Mouse (Mus musculus) midbrain, embryonic 16.5 days (tissue): ENCODE data around the gene Plekha1. TPM values are rescaled to one million over a fixed set of nuclear protein-coding genes. Genes with fewer than 3 reads are reported as not detected.
A peak's percentile ranks its signal among the peaks of the same experiment; 100 is the strongest.

ENCODE experiments used
- ATAC-seq: fragments of 200-750 bp; cut with Nextera tagmentation; 2 replicates; pipeline ENCODE4 v1.8.0; 2017; ENCODE audit warnings: moderate TSS enrichment
- H3K27ac ChIP-seq: fragments of 300-500 bp; sonication (generic); 2 replicates; pipeline ENCODE4 v1.5.1; 2014; ENCODE audit warnings: mild to moderate bottlenecking, low read length, mixed read lengths
- H3K27me3 ChIP-seq: fragments of 300-500 bp; sonication (generic); 2 replicates; pipeline ENCODE4 v1.6.1; 2014; ENCODE audit warnings: low read depth, low read length, mixed read lengths; ENCODE audit not compliant: control insufficient read depth, insufficient read depth
- H3K36me3 ChIP-seq: fragments of 300-500 bp; sonication (generic); 2 replicates; pipeline ENCODE4 v1.6.1; 2014; ENCODE audit warnings: mild to moderate bottlenecking, low read length, moderate library complexity, mixed read lengths; ENCODE audit not compliant: control insufficient read depth, insufficient read depth
- H3K4me1 ChIP-seq: fragments of 300-500 bp; sonication (generic); 2 replicates; pipeline ENCODE4 v1.6.1; 2014; ENCODE audit warnings: mild to moderate bottlenecking, low read length, mixed read lengths; ENCODE audit not compliant: control insufficient read depth, insufficient read depth
- H3K4me2 ChIP-seq: fragments of 300-500 bp; sonication (generic); 2 replicates; pipeline ENCODE4 v1.6.1; 2014; ENCODE audit warnings: mild to moderate bottlenecking, low read length, mixed read lengths
- H3K4me3 ChIP-seq: fragments of 300-500 bp; sonication (generic); 2 replicates; pipeline ENCODE4 v1.5.1; 2014; ENCODE audit warnings: low read depth, mild to moderate bottlenecking, low read length, moderate library complexity, mixed read lengths
- H3K9ac ChIP-seq: fragments of 300-500 bp; sonication (generic); 2 replicates; pipeline ENCODE4 v1.6.1; 2014; ENCODE audit warnings: low read depth, low read length, mixed read lengths
- H3K9me3 ChIP-seq: fragments of 300-500 bp; sonication (generic); replicated peaks from 2 replicates; pipeline ENCODE4 v1.6.1; 2014; ENCODE audit warnings: mild to moderate bottlenecking, low read length, mixed read lengths; ENCODE audit not compliant: control insufficient read depth, poor library complexity, severe bottlenecking
- WGBS: fragments of 180-500 bp; shearing (Covaris S2); extraction: QIAGEN DNeasy Blood & Tissue Kit; methylation state at CpG from one replicate; pipeline ENCODE4 v1.1.7; 2014; 5-methylcytosine and 5-hydroxymethylcytosine counted together
- polyA plus RNA-seq: library from polyadenylated mRNA; unstranded; fragments of >200 nt; fragmentation: Nextera tagmentation; extraction: Ambion mirVana; gene quantifications from 2 replicates; pipeline ENCODE4 v1.2.1, GENCODE M21; 2015

The Plekha1 gene
- polyA plus RNA-seq, 1 experiment from 2014 or later: 66.1 TPM

DNA sequence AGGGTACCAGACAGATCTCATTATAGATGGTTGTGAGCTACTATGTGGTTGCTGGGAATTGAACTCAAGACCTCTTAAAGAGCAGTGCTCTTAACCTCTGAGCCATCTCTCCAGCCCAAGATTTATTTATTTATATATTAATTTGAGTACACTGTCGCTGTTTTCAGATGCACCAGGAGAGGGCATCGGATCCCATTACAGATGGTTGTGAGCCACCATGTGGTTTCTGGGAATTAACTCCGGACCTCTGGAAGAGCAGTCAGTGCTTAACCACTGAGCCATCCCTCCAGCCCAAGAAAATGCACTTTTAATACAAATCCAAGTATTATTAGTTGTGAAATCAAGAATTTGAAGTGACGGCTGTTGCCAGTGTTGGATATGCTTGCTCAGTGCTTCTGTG, 32.8 kb downstream of the Plekha1 start:
- ATAC-seq: no peak
- H3K27me3 ChIP-seq: no peaks in the 10 kb centered on the region
- 78% methylated on average over 4 of the region's 4 CpGs for WGBS

DNA sequence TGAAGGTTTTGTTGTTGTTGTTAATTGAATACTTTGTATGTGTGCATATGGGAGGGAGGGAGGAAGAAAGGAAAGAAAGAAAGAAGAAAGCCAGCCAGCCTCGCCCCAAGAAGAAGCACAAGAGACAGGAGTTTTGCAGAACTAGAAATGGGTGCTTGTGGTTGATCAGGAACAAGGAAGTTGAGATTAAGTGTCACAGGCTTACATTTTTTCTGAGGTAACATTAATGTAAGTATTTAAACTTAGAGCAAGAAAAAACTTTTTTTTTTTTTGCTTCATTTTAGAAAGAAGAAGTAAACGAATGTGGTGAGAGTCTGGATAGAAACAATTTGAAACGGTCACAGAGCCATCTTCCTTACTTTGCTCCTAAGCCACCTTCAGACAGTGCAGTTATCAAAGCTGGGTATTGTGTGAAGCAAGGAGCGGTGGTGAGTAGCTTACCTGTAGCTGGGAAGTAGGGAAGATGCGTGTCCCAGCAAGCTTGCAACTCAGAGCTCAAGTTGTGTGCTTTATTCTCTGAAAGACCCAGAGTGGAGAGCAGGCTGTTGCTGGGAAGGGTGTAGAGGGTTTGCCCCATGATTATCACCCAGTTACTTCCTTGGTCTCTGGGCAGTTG, 34.8 kb downstream of the Plekha1 start:
- Histone ChIP-seq H3K4me1 (no peaks in the 10 kb centered on the region), H3K27me3 (no peaks in the 10 kb centered on the region), H3K27ac (no peak overlapping the region), H3K4me2 (no peak overlapping the region), H3K9ac (no peak overlapping the region), H3K9me3 (no peaks in the 10 kb centered on the region), H3K4me3 (no peak overlapping the region), H3K36me3 (peaks cover 2% of the 10 kb centered on the region; the same call in 1 of the 2 replicates)
- no peak for ATAC-seq
- 92% methylated on average over 5 of the region's 5 CpGs for WGBS

More for the DNA sequence above, 32.8 kb downstream of the Plekha1 start:
- peaks cover 2% of the 10 kb centered on the region; the same call in 1 of the 2 replicates for H3K36me3 ChIP-seq
- no peaks in the 10 kb centered on the region for H3K9me3 ChIP-seq
- H3K4me1 ChIP-seq: no peaks in the 10 kb centered on the region
- H3K4me3 ChIP-seq: no peak overlapping the region
- H3K4me2 ChIP-seq: no peak overlapping the region
- no peak overlapping the region for H3K9ac ChIP-seq
- H3K27ac ChIP-seq: no peak overlapping the region

DNA sequence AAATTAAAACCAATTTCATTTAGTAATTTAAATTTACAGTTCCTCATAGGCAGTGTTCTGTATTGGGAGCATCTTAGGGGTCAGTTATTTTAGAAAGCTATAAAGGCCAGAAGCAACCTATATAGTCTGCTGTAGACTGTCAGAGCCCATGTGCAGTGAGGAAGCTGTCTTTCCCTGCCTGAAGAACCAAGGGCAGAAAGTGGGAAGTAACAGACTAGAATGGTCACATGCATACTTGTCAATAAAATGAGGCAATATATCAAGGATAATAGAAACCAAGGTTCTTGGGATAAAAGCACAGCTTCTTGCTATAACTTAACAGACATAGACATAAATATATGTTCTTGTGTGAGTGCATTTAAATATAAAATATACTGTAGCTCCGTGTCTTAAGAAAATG, 37.4 kb downstream of the Plekha1 start:
- 100% methylated on average over 1 of the region's 1 CpGs for WGBS
- no peak overlapping the region for H3K4me3 ChIP-seq
- no peak overlapping the region for H3K27ac ChIP-seq
- no peaks in the 10 kb centered on the region for H3K4me1 ChIP-seq
- ATAC-seq: no peak
- no peaks in the 10 kb centered on the region for H3K27me3 ChIP-seq
- H3K9ac ChIP-seq: no peak overlapping the region
- no peak overlapping the region for H3K4me2 ChIP-seq
- H3K9me3 ChIP-seq: no peaks in the 10 kb centered on the region
- H3K36me3 ChIP-seq: peaks cover 2% of the 10 kb centered on the region; the same call in 1 of the 2 replicates

DNA sequence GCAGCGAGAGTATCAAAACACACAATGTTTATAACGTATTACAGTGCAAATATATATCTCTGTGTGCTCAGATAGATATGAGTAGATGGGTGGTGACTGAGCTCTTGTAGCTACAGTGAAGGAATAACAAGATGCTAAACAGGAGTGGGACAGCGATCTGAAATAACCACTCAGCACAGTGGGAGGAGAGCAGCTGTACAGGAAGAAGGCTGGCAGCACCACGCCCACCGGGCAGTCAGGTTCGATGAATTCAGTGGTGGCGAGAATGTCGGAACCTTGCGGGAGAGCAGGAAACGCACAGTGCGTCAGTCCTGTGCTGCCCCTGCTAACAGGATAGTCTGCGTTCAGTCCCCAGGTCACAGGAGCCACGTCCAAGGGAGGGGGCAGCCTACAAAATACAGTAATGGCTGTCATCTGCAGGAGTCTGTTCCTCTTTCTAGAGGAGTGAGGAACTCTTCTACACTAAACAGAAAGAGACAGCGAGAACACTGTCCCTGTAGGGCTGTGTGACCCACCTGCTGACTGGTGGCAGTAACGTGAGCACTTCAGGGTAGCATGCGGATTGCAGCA, 38.0 kb downstream of the Plekha1 start:
- Histone ChIP-seq H3K9ac (no peak overlapping the region), H3K4me3 (no peak overlapping the region), H3K9me3 (no peaks in the 10 kb centered on the region), H3K4me1 (no peaks in the 10 kb centered on the region), H3K4me2 (no peak overlapping the region), H3K27me3 (no peaks in the 10 kb centered on the region), H3K27ac (no peak overlapping the region), H3K36me3 (peaks cover 7% of the 10 kb centered on the region; the same call in 1 of the 2 replicates)
- ATAC-seq: no peak
- WGBS: 90% methylated on average over 16 of the region's 16 CpGs

GRCm38 (mm10) chr7:130904571-130905365, 39.2 kb downstream of the Plekha1 start:
- ATAC-seq: no peak
- Histone ChIP-seq H3K9ac (no peak overlapping the region), H3K9me3 (no peaks in the 10 kb centered on the region), H3K4me2 (no peak overlapping the region), H3K4me1 (no peaks in the 10 kb centered on the region), H3K4me3 (no peak overlapping the region), H3K27ac (no peak overlapping the region), H3K27me3 (no peaks in the 10 kb centered on the region), H3K36me3 (peaks cover 11% of the 10 kb centered on the region)
- 92% methylated on average over 13 of the region's 13 CpGs for WGBS

DNA sequence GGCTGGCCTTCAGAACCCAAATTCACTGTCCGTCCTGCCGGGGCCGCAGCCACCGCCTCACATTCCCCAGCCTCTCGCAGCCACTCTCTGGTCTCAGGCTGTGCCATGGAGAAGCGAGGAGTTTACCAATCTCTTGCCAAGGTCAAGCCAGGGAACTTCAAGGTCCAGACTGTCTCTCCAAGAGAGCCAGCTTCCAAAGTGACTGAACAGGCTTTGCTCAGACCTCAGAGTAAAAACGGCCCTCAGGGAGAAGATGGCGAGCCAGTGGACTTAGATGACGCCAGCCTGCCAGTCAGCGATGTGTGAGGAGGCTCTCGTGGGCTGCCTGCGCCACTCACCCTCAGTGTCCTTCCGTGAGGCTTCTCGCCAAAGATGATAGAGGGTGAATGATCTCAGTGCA, 45.3 kb downstream of the Plekha1 start:
- 97% methylated on average over 14 of the region's 14 CpGs for WGBS
- ATAC-seq: no peak

GRCm38 (mm10) chr7:130914693-130915363, 49.3 kb downstream of the Plekha1 start:
- H3K4me2 ChIP-seq: no peak overlapping the region
- H3K4me3 ChIP-seq: no peak overlapping the region
- H3K36me3 ChIP-seq: peaks cover 10% of the 10 kb centered on the region; the same call in 1 of the 2 replicates
- no peaks in the 10 kb centered on the region for H3K27me3 ChIP-seq
- no peaks in the 10 kb centered on the region for H3K9me3 ChIP-seq
- peak; percentile 62; the same call in 1 of the 2 replicates for ATAC-seq
- WGBS: 48% methylated on average over 5 of the region's 5 CpGs
- no peak overlapping the region for H3K27ac ChIP-seq
- H3K4me1 ChIP-seq: no peaks in the 10 kb centered on the region
- H3K9ac ChIP-seq: no peak overlapping the region

More for the DNA sequence above, 45.3 kb downstream of the Plekha1 start:
- Histone ChIP-seq H3K27me3 (no peaks in the 10 kb centered on the region), H3K4me2 (no peak overlapping the region), H3K4me1 (no peaks in the 10 kb centered on the region), H3K9ac (no peak overlapping the region), H3K9me3 (no peaks in the 10 kb centered on the region), H3K4me3 (no peak overlapping the region), H3K27ac (no peak overlapping the region), H3K36me3 (peaks cover 19% of the 10 kb centered on the region)

- 59% methylated on average over 2 of the region's 2 CpGs for WGBS
- Histone ChIP-seq H3K36me3 (peaks cover 3% of the 10 kb centered on the region; the same call in 1 of the 2 replicates), H3K4me1 (no peaks in the 10 kb centered on the region), H3K4me3 (no peak overlapping the region), H3K27me3 (no peaks in the 10 kb centered on the region), H3K9me3 (no peaks in the 10 kb centered on the region), H3K4me2 (no peak overlapping the region), H3K9ac (no peak overlapping the region), H3K27ac (no peak overlapping the region)
- ATAC-seq: no peak
Measured at GRCm38 (mm10) chr7:130918260-130918659, 52.7 kb downstream of the Plekha1 start.
